ENCODE assay signal across 10 mouse cellular contexts in genomic region chrX:12225892-12226206, GRCm38 (mm10).
A peak's percentile ranks its signal among the peaks of the same experiment; 100 is the strongest.
DNase-seq lines count a peak whose midpoint lies in the region; ATAC-seq and TF ChIP-seq lines count a peak whose summit lies in the region.
"Had no signal": no experiment of that assay in that cellular context is flagged by ENCODE, and none has a peak within 500 bp of the region (broad histone marks: within the 10 kb centered on the region; RNA-seq: fewer than 3 reads in every experiment).

No protein-coding gene starts in this region.

- no peak overlapping the region for H3K27ac ChIP-seq in intestine, embryonic 14.5 days (ENCODE audit: low read depth)
- H3K27ac ChIP-seq in intestine, postnatal 0 days (ENCODE audit: low read depth, low read length) = no peak overlapping the region
- H3K27ac ChIP-seq in embryonic facial prominence, embryonic 10.5 days (replicated peaks) = no peak overlapping the region
- no peak overlapping the region for H3K27ac ChIP-seq in forebrain, embryonic 13.5 days
- no peak overlapping the region for H3K27ac ChIP-seq in limb, embryonic 13.5 days

- no peak for ATAC-seq in intestine, embryonic 14.5 days (replicated peaks; ENCODE audit: low FRiP score, low TSS enrichment, low read depth)
- no peak for ATAC-seq in intestine, postnatal 0 days
- ATAC-seq in forebrain, embryonic 13.5 days = no peak
- ATAC-seq in limb, embryonic 13.5 days (ENCODE audit: low FRiP score, low read depth) = no peak
- ATAC-seq in inflammation-experienced regulatory T-cells, adult 6 months = no peak
- ATAC-seq: liver, postnatal 0 days had no signal

- H3K27me3 ChIP-seq in intestine, embryonic 14.5 days (replicated peaks; ENCODE audit: control insufficient read depth, insufficient read depth, low read length) = peaks cover 6% of the 10 kb centered on the region; the same call in 1 of the 2 replicates
- no peaks in the 10 kb centered on the region for H3K27me3 ChIP-seq in intestine, postnatal 0 days (replicated peaks; ENCODE audit: control insufficient read depth, insufficient read depth, low read length)
- peaks cover 57% of the 10 kb centered on the region for H3K27me3 ChIP-seq in embryonic facial prominence, embryonic 10.5 days (replicated peaks; ENCODE audit: low read depth, poor library complexity, severe bottlenecking)
- no peaks in the 10 kb centered on the region for H3K27me3 ChIP-seq in forebrain, embryonic 13.5 days
- peaks cover 22% of the 10 kb centered on the region for H3K27me3 ChIP-seq in limb, embryonic 13.5 days

- H3K4me2 ChIP-seq in intestine, embryonic 14.5 days (ENCODE audit: low read length) = peak overlapping the region; percentile 33
- H3K4me2 ChIP-seq in intestine, postnatal 0 days (replicated peaks; ENCODE audit: low read depth) = no peak overlapping the region
- H3K4me2 ChIP-seq in forebrain, embryonic 13.5 days = peak overlapping the region; percentile 47
- H3K4me2 ChIP-seq in limb, embryonic 13.5 days (replicated peaks) = peak overlapping the region; percentile 41

- 15% methylated on average over 3 of the region's 3 CpGs for WGBS in intestine, embryonic 14.5 days
- 37% methylated on average over 3 of the region's 3 CpGs for whole genome bisulfite sequencing in intestine, postnatal 0 days
- 19% methylated on average over 3 of the region's 3 CpGs for WGBS in embryonic facial prominence, embryonic 10.5 days
- 27% methylated on average over 3 of the region's 3 CpGs for WGBS in forebrain, embryonic 13.5 days
- 15% methylated on average over 3 of the region's 3 CpGs for WGBS in limb, embryonic 13.5 days

- no peaks in the 10 kb centered on the region for H3K36me3 ChIP-seq in intestine, embryonic 14.5 days (ENCODE audit: control insufficient read depth, insufficient read depth, low read length)
- no peaks in the 10 kb centered on the region for H3K36me3 ChIP-seq in intestine, postnatal 0 days (ENCODE audit: control insufficient read depth, insufficient read depth)
- no peaks in the 10 kb centered on the region for H3K36me3 ChIP-seq in embryonic facial prominence, embryonic 10.5 days (replicated peaks)
- no peaks in the 10 kb centered on the region for H3K36me3 ChIP-seq in forebrain, embryonic 13.5 days (ENCODE audit: poor library complexity, severe bottlenecking)
- H3K36me3 ChIP-seq in limb, embryonic 13.5 days = no peaks in the 10 kb centered on the region

- no peak for DNase-seq in intestine, embryonic 14.5 days (ENCODE audit: low spot score)
- DNase-seq in embryonic facial prominence, embryonic 10.5 days (ENCODE audit: low spot score) = no peak
- no peak for DNase-seq in c-Kit-positive CD71-positive TER-119-positive erythroid progenitor cells, embryonic 14.5 days (ENCODE audit: low spot score)
- DNase-seq in urinary bladder, postnatal 25 days (ENCODE audit: low spot score) = no peak
- DNase-seq: adrenal gland, postnatal 10 days; liver, postnatal 0 days had no signal

- no peak overlapping the region for H3K9ac ChIP-seq in intestine, embryonic 14.5 days (ENCODE audit: low read length)
- H3K9ac ChIP-seq in intestine, postnatal 0 days (ENCODE audit: low read depth, low read length) = no peak overlapping the region
- H3K9ac ChIP-seq in forebrain, embryonic 13.5 days = no peak overlapping the region
- no peak overlapping the region for H3K9ac ChIP-seq in limb, embryonic 13.5 days
- H3K9ac ChIP-seq: liver, postnatal 0 days had no signal

- no peak for TF ChIP-seq CTCF in intestine, postnatal 0 days (IDR thresholded peaks at IDR 0.05; ENCODE audit: low read depth)

- no peaks in the 10 kb centered on the region for H3K9me3 ChIP-seq in intestine, embryonic 14.5 days (ENCODE audit: control insufficient read depth, low read length)
- H3K9me3 ChIP-seq in intestine, postnatal 0 days (ENCODE audit: control insufficient read depth) = no peaks in the 10 kb centered on the region
- H3K9me3 ChIP-seq in embryonic facial prominence, embryonic 10.5 days = 0 out of 2 replicates have a peak, but pooled peaks cover 3% of the 10 kb centered on the region
- H3K9me3 ChIP-seq in forebrain, embryonic 13.5 days (replicated peaks) = no peaks in the 10 kb centered on the region
- 0 out of 2 replicates have a peak, but pooled peaks cover under 1% of the 10 kb centered on the region for H3K9me3 ChIP-seq in limb, embryonic 13.5 days

- H3K4me1 ChIP-seq in intestine, embryonic 14.5 days (replicated peaks; ENCODE audit: control insufficient read depth, insufficient read depth, low read length) = no peaks in the 10 kb centered on the region
- no peaks in the 10 kb centered on the region for H3K4me1 ChIP-seq in intestine, postnatal 0 days (replicated peaks; ENCODE audit: control insufficient read depth, insufficient read depth, low read length)
- H3K4me1 ChIP-seq in embryonic facial prominence, embryonic 10.5 days = peaks cover 14% of the 10 kb centered on the region
- peaks cover 10% of the 10 kb centered on the region; the same call in 1 of the 2 replicates for H3K4me1 ChIP-seq in forebrain, embryonic 13.5 days
- peaks cover 8% of the 10 kb centered on the region; the same call in 1 of the 2 replicates for H3K4me1 ChIP-seq in limb, embryonic 13.5 days

- H3K4me3 ChIP-seq in intestine, embryonic 14.5 days (ENCODE audit: low read depth, low read length) = no peak overlapping the region
- no peak overlapping the region for H3K4me3 ChIP-seq in intestine, postnatal 0 days (ENCODE audit: low read depth, low read length)
- H3K4me3 ChIP-seq in embryonic facial prominence, embryonic 10.5 days = peak overlapping the region; percentile 45
- no peak overlapping the region for H3K4me3 ChIP-seq in forebrain, embryonic 13.5 days
- H3K4me3 ChIP-seq in limb, embryonic 13.5 days = no peak overlapping the region
